Mouse (Mus musculus) common myeloid progenitor, adult 5-6 weeks (primary cell): Measurements from ENCODE around the gene Sptb. TPM values are rescaled to one million over a fixed set of nuclear protein-coding genes. Genes with fewer than 3 reads are reported as not detected.

Source experiments
- ATAC-seq: replicated peaks from 2 replicates; pipeline ENCODE4 v1.8.0; 2016; ENCODE audit warnings: low read depth, mild to moderate bottlenecking, moderate TSS enrichment, inconsistent platforms; ENCODE audit not compliant: poor library complexity, severe bottlenecking
- total RNA-seq: library from RNA; stranded (forward); fragments of 200-1000, 187-1606 nt; gene quantifications from 2 replicates; pipeline ENCODE4 v1.2.3, GENCODE M21; 2017

The Sptb gene
- total RNA-seq, 1 experiment from 2014 or later: 17.2 TPM

DNA sequence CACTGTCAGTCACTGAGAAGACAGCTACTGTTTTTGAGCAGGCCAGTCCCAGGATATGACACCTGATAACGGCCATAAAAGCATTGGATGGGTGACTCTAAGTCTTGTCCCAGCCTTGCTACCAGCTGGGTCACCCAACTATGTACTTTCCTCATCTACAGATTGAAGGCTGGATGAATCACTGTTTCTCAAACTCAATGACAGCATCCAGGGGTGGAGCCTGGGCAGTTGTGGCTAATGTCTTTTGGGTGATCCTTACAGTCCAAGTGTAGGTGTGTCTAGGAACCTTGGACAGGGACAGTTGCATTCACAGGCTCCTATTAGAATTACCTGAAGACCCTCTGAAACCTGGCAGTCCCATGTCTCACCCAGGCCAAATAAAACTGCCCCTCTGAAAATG, 130.5 kb downstream of the Sptb start:
- ATAC-seq: no peak

DNA sequence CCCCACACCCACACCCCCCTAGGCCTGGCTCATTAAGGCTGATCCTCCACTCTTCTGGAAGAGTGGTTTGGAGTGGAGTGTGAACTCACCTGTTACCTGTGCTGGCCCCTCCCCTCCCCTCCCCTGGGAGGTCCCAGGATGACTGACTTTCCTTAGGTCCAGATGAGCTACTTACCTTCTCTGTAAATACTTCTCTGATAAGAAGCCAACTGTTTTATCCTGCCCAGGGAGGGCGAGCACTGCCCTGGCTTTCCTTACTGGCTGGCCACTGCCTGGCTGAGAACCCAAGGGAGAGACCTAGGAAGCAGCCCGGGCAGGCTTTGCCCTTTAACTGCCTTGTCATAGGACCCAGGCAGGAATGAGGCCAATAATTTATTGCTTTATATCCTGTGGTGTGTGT, 131.9 kb downstream of the Sptb start:
- no peak for ATAC-seq

DNA sequence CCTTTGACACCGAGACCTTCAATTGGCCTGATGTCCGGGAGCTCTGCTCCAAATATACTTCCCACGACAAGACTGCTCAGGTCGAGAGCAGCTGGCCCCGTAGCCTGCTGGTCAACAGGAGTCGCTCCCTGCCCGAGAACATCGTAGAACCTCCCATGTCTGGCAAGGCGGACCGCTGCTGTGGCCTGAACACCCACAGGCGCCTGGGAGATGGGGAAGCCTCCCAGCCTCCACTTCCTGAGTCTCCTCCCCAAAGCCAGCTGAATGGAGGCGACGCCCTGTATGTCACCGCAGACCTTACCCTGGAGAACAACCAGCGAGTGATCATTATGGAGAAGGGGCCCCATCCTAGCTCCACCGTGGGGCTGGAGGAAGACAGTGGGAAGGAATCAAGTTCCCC, 132.5 kb downstream of the Sptb start:
- no peak for ATAC-seq

DNA sequence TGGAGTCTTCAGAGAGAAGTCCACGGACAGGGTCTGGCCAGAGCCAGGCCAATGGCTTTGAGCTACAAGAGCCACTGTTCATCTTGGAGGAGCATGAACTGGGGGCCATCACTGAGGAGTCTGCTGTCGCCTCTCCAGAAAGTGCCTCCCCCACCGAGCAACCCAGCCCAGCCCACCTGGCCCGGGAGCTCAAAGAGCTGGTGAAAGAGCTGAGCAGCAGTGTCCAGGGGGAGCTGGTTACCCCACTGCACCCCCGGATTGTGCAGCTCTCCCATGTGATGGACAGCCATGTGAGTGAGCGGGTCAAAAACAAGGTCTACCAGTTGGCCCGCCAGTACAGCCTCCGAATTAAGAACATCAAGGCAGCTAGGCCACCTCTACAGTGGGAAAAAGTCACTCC, 133.5 kb downstream of the Sptb start:
- no peak for ATAC-seq

DNA sequence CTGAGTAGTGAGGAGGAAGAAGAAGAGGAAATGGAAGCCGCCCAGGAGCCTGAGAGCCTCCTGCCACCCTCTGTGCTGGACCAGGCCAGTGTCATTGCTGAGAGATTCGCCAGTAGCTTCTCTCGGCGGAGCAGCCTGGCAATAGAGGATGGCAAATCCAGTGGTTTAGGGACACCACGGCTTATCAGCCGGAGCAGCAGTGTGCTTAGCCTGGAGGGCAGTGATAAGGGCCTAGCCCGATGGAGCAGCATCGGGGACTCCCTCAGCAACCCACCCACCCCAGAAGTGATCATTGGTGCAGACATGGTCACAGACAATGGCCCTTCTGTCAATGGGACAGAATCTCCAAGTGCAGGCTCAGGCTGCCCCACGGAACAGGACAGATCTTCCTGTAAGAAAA, 134.3 kb downstream of the Sptb start:
- peak; percentile 49; the same call in 1 of the 2 replicates for ATAC-seq

DNA sequence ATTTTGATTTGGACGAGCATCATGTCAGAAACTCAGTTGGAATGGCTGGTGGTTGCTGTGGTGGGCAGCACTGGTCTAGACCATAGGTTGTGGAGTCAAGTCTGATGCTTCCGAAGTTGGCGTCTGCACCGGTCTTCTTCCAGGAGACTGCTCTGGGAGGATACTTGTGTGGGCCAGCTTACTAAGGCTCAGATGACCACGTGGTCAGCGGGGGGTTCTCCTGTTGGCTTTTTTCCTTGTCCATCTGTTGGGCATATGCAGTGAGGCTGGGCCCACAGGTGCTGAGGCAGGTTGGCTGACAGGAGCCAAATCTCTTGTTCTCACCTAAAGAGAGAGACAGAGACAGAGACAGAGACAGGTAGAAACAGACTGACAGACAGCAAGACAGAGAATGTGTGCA, 135.5 kb downstream of the Sptb start:
- no peak for ATAC-seq

DNA sequence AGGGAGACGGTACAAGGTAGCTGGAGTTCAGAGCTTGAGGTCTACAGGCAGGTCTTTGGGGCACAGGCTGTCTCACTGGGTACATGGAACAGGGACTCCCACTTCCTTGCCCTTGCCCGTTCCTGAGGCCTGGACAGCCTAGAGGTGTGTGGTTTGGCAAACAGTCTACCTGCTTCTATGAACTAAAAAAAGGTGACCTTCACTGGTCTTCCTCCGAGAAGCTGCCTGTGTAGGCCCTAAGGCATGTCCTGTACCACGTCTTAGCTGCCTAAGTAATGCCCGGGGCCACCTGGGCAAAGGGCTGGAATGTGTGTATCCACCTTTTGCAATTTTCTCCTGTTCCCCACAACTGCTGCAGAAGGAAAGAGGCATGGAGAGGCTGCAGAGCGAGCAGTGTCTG, 137.0 kb downstream of the Sptb start:
- ATAC-seq: no peak

DNA sequence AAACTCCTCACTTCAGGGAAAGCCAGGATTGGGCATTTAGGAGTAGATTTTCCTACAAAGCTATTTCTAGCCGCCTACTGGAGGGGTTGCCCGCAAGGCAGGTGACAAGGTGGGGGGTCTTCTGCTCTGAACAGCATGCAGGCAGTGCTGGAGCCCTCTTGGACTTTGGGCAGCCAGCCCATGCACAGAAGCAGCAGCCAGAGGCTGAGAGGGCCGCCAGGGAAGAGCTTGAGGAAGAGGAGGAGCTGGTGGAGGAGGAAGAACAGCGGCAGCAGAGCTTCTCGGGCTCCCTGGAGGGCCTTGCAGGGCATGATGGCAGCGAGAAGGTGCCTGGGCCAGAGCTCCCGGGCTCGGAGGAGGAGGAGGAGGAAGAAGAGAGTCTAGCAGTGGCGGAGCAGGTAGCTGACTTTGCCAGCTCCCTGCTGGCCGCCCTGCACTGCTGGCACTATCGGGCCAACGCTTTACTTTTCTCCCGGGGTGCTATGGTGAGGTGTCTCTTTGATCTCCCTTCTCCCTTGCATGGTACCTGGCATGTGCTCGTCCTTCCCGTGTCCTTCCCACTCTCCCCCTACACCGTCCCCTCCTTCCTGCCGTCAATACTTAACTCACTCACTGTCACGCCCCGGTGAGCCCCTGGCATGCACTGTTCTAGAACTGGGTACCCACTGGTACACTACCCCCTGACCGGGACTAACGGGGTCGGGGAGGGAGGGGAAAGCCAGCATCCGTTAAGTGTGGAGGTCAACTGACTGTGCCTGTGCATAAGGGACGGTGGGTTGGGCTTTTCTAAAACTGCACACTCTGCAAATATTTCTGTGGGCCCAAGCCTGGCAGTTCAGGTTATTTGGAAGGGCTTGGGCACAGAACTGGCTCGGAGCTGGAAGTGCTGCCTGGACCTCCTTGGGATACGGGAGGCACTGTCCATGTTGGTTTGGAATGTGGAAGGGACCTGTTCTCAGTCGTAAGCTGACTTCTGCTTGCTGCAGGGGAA, 137.8 kb downstream of the Sptb start:
- no peak for ATAC-seq

DNA sequence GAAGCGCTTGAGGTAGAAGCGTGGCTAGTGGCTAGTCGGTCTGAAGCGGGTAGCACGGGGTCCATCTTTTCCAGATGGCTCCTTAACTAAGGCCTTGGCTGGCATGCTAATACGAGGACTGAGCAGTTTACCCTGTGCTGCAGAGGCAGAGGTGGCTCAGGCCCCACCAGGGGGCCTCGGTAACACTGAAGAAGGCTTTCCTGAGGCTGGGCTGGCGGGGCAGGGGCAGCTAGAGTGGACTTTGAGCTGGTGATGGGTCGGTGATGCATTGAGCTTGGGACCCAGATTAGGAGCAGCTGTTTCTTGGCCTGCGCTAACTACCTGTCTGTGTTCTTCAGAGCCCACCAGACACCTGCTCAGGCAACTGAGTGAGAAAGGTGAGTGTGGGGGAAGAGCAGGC, 139.1 kb downstream of the Sptb start:
- no peak for ATAC-seq

DNA sequence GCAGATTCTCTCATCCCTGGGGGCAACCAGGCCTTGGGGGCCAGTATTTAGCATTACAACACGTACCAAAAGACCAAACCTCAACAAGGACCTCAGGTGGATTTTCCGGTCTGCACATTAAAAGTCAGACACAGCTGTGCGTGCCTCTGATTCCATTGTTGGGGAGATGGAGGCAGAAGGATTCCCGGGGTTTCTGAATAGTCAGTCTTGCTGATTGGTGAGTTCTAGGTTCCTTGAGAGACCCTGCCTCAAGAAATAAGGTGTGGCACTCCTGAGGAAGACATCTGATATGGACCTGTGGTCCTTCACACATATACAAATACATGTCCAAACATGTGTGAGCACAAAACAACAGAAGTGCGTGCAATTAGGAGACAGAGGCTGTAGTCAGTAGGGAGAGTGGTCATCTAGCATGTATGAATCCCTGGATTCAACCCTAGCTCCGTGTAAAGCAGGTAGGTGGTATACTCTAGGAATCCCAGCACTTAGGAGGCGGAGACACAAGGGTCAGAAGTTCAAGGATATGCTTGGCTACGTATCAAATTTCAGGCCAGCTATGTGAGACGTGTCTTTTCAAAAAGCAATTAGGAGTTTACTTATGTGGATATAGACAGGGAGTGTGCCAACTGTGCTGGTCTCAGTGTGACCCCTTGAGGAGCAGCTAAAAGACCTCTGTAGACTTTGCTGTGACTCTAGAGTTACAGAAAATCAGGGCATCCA, 140.0 kb downstream of the Sptb start:
- ATAC-seq: no peak

DNA sequence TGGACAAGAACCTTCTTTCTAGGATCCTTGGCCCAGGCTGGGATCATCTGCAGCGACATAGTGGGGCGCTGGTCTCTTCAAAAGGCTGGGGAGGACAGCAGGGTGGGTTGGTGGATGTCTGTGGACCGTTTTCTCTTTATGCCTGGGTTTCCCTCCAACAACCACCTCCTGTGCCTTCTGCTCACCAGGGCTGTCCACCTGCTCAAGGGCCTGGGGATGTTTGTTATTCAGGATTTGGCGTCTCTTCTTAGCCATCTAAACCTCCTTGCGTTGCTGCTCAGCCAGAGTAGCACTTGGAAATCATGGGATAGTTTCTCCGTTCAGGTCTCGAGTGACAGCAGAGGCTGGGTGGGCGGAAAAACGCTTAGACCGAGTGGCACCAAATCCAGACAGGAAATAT, 144.1 kb downstream of the Sptb start:
- no peak for ATAC-seq

DNA sequence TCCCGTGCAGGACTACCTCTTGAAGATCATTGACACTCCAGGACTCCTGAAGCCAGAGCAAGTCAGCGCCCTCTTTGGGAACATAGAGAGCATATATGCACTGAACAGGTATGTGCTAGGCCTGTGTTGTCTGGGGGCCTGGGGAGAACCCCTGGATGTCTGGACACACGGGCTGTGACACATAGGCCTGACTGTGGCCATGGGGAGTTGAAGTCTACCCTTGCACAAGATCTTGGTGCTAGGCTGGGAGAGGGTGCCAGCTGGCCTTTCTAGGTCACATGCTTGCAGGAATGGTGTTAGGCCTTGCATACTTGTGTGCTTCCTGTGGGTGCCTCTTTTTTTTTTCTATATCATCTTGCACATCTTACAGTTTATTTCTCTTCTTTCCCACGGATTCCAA, 148.2 kb downstream of the Sptb start:
- no peak for ATAC-seq

DNA sequence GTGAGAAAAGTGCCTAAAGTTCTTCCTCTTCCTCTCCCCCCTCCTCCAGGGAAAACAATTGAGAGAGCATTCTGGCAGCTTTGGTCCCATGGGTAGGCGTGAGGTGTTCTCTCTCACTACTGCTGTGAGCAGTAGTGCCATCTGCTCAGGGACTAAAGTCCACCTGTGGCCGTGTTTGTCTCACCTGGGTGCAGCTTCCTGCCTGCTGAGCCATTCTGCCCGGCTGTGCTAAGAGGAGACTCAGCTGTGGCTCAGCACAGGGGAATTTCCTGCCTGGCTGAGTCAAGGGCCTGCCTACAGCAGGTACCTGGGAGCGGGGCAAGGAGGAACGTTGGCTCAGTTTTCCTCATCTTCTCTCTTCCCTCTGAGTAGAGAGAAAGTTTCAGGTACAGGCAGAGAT, 152.1 kb downstream of the Sptb start:
- ATAC-seq: no peak

DNA sequence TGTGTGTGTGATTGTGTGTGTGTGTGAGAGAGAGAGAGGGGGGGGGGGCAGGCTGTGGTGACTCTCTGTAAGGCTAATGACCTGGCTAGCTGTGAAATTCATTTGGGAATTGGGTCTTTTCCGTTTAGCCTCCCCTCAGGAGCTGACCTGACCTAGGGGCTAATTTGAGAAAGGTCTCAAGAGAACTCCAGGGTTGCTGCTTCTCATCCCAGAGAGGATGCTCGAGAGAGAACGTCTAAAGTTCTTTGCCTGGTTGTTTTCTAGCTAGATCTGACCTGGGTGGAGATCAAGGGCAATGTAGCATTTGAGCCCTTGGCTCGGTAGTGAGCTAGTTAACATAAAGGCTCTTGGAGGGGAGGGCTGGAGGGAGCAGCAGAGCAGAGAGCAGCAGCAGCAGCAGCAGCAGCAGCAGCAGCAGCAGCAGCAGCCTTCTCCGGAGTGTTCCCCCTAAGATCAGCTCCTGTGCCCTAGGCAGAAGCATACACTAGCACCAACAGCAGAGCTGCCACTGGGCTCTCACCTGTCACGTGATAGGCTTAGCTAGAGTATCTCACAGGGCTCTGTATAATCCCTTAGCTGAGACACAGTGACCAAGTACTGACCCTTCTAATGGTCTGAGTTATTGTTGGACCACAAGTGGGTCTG, 153.5 kb downstream of the Sptb start:
- ATAC-seq: no peak

DNA sequence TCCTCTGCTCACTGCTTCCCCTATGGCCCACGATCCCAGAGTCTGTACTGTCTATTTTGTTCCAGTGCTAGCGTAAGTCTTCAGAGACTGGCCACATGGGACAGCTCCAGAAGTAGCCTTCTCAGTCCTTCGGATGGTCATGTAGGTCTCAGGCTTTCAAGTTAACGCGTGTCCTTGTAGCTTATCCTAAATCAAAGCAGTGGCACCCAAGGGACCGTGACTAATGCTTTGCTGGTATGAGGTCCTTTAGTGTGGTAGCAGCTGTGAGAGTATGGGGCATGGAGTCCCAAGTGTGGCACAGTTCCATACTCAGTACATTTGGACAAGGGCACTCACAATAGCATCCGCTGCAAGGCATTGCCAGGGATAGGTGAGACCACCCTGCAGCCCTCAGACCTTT, 154.2 kb downstream of the Sptb start:
- no peak for ATAC-seq

DNA sequence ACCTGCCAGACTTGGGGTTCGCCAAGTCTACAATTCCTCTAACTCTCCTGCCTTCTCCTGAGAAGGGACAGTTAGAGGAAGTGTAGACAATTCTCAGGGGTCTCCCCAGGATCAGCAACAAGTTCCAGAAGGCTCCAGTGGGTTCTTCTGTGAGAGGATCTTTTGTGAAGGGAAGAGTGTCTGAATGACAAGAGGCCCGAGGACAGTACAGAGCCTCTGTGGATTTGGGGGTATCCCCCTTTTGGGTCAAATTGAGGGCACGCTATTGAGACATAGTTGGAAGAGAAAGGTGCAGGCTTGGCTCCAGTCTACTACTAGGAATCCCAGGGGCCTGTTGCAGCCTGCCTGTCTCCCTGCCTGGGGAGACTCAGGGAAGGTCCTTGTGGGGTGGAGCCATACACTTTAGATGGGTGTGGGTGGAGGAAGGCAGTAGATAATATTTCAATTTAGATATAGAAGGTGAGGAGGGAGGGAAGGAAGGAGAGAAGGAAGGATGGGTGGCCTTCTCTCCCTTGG, 155.4 kb downstream of the Sptb start:
- no peak for ATAC-seq

DNA sequence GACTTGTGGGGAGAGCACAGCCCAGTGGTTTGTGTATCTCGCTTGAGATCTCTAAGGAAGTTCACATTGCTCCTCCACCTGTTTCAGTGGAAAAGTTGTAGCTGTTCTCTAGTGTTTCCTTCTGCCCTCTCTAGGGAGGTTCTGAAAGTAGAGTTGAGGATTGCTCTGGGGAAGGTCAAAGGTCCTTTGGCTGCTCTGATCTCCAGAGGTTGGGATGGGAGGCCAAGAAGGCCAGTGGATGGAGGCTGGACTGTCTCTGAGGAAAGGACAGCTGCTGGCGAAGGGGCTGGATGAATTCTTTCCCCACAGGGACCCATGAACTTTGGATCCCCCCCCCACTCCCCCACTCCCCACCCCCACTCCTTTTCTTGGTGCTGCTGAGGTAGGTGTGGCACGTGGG, 156.0 kb downstream of the Sptb start:
- no peak for ATAC-seq

DNA sequence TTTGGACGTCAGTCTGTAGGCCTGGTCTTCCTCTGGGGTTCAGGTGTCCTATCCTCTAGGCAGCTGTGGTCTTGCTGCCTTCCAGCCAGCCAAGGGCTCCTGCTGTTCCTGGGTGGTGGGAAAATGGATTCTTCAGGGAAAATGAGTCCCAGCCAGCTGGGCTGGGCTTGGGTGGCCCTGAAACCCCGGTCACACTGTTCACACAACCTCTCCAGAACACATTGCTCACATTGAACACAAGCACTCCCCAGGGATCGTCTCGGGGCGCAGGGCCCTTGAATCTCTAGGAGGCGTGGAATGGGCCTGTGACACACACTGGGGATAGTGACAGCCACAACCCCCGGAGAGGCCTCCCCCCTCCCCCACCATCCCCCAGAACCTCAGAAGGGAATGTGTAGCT, 156.4 kb downstream of the Sptb start:
- no peak for ATAC-seq

DNA sequence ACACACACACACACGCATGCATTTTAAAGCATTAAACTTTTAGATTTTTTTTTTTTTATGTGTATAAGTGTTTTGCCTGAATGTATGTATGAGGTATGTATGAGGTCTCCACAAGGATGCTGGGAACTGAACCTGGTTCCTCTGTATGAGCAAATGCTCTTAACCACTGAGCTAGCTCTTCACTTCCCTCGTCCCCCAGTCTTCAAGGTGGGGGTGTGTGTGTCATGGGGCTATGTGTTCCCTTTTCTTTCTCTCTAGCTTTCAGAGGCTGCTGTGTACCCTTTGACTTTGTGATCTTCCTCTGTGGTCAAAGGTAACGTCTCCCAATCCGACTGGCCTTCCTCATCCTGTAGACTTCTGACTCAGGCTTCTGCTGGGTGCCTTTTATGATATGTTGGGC, 157.4 kb downstream of the Sptb start:
- ATAC-seq: peak; percentile 78

DNA sequence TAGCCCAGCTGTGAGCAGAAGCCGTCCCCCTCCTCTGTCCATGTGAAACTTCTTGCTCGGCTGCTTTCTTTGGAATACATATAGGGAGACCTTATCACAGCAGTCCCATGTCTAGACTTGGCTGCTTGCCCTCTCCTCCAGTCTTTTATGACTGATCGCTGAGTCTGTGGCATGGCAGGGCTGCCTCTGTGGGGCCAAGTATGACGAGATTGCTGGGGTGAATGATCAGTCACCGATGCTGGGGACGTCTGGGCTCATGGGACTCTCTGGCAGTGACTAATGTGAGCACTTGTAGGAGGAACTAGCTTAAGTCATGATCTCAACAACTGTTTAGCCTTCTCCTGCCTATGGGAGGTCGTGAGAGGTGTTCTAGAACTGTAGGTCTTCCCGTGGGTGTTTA, 158.0 kb downstream of the Sptb start:
- ATAC-seq: peak; percentile 60

DNA sequence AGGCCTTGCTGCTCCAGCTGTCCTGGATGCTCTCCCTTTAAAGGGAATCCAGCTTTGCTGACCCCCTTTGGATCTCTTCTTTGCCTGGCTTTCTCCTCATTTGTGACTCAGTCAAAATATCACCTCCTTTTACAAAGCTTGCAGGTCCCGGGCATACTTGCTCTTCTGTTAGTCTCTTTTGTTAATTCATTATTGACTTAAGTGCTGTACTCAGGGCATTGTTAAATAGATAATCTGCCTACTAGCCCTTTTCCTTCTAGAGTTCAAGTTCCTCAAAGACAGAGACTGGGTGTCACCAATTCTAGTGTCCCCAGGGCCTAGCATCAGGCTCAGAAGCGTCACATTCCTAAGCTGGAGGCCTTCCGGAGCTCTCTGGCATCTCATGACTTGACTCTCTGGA, 161.1 kb downstream of the Sptb start:
- ATAC-seq: no peak
